Mouse (Mus musculus) lung, postnatal 4 days (tissue): Measurements from ENCODE around the gene Khdrbs2.

Experiments used
- DNase-seq, 2 experiments: peaks; one replicate each; pipeline ENCODE4 v3.0.0; 2021

The Khdrbs2 gene

DNA sequence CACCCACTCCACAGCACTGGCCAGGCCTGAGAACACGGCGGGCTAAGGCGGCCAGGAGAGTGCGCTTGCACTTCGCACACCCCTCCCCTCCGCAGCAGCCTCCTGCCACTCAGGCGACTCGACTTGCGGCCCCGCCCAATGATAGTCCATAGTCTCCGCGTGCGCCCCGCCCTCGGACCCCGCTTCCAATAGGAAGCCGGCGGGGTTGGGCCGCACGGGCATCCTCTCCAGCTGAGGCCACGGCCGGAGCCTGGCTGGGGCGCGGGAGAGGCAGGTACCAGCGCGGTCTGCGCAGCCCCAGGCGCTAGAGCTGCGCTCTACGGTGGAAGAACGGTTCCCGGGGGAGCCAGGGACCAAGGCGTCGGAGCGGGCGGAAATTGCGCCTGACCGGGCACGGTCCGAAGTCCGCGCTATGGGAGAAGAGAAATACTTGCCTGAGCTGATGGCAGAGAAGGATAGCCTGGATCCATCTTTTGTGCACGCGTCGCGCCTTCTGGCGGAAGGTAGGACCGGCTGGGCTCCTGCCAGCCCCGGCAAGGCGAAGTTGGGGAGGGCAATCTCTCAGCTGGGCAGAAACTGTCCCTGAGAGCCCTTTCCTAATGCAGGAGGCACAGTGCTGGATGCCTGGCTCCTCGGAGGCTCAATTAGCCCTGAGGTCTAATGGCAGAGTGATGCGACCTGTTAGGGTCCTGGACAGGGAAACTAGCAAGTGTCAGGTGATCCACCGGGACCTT lies at the start of gene Khdrbs2:
Khdrbs2 (plus strand) TSS at position 209 of the 734 bp plus-strand sequence.
- DNase-seq, result peak; percentile 61 to 77

GRCm38 (mm10) chr1:32174566-32174965 lies 2.1 kb downstream of the Khdrbs2 start:
- no peak for DNase-seq

- no peak for DNase-seq
These were observed 27.2 kb downstream of the Khdrbs2 start for GRCm38 (mm10) chr1:32199664-32200260.

- DNase-seq, result no peak
These were observed 75.9 kb downstream of the Khdrbs2 start for GRCm38 (mm10) chr1:32248443-32248842.

DNA sequence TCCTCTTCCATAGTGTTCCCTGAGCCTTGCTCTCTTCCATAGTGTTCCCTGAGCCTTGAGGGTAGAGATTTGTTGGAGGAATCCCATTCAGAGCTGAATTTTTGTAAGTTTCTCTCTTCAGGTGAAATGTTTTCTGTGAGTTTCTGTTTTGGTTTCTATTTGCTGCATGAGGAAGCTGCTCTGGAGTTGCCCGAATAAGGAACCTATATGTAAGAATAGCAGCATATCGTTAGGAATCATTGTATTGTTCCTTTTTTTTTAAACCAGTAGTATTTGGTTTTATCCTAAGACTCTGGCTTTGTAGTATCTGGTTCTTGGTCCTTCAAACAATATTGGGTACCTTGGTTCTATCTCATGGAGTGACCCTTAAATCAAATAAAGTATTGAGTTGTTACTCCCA lies 77.1 kb downstream of the Khdrbs2 start:
- no peak for DNase-seq

- no peak for DNase-seq
These were observed 77.8 kb downstream of the Khdrbs2 start for GRCm38 (mm10) chr1:32250337-32250736.

GRCm38 (mm10) chr1:32258942-32259341 lies 86.4 kb downstream of the Khdrbs2 start:
- no peak for DNase-seq

DNA sequence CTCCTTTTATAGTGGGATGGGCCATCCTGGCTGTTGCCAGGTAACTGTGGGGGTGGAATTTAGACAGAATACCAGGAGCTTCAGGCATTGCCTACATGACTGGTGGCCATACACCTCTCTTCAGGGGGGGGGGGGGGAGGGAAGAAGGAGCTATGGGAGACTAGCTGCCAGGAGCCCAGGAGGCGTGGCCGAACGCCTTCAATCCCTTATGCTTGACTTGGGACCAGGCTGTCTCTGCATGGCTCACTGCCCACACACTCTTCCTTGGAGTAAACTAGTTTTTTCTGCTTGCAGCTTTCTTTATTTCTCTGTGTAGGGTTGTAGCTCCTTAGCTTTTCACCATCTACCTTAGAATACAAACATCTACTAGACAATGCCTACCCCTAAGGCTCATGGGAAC lies 98.0 kb downstream of the Khdrbs2 start:
- DNase-seq, result no peak

DNA sequence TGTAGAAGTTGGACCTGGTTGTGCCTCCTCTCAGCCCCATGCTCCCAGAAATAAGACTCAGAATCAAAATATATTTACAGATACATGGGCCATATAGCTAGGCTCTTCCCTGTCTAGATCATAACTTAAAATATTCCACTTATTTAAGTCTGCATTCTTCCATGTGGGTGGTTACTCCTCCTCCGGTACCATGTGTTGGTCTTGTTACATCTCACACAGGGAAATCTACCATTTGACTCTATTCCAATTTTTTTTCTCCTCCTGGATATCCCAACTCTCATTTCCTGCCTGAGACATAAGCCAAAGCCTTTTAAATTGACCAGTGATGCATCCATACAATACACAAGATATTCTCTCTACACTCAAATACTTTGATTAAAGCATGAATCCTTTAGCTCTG lies 122.2 kb downstream of the Khdrbs2 start:
- no peak for DNase-seq

DNA sequence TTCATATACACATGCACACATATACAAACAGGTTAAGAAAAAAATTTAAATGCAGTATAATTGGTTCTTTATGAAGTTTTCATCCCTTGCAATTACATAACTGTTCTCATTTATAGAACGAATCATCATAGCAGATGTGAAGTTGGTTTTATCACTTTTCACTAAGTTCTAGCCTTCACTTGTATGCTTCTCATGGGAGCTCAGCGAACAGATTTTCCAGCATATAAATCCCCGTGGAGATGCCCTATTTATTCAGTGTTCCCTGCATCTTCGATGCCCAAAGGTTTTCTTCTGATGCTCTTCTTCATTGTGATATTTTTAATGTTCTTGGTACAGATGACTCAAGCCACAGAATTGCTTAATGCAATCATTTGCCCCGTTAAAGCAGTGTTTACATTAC lies 128.9 kb downstream of the Khdrbs2 start:
- no peak for DNase-seq

- no peak for DNase-seq
These were observed 136.6 kb downstream of the Khdrbs2 start for GRCm38 (mm10) chr1:32309074-32309473.

- no peak for DNase-seq
These were observed 137.1 kb downstream of the Khdrbs2 start for GRCm38 (mm10) chr1:32309637-32310036.

DNA sequence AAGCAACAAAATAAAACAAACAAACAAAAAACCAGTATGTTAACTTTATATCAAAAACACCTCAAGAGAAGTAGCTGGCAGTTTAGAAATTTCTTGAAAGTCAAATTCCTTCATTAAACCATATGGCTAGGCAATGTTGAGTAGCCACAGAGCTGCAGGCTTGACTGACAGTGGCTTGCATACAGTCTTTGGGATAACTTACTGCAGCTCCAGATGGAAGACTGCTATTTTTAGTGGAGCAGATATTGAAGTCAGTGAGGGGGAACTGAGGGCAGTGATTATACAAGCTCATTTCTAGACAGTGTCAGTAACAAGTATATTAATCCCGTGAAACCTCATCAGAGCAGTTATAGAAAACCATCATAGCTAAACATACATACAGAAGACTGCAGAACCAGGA lies 166.6 kb downstream of the Khdrbs2 start:
- DNase-seq, result no peak

DNA sequence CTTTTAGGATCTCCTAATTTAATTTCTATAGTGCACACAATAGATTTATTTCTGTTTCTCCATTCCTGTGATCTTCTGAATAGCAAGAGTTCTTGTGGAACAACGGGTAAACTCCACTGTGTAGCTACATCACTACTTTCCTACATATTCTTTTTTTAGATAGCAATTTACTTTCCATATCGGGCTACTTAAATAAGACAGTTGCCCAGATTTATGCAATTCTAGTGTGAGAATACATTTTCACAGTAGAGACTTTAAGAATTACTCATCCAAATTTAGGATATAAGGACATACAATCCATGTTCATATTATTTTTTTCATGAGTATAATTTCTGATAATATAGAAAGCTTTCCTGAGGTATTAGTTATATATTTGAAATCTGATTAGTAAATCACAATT lies 175.0 kb downstream of the Khdrbs2 start:
- no peak for DNase-seq

DNA sequence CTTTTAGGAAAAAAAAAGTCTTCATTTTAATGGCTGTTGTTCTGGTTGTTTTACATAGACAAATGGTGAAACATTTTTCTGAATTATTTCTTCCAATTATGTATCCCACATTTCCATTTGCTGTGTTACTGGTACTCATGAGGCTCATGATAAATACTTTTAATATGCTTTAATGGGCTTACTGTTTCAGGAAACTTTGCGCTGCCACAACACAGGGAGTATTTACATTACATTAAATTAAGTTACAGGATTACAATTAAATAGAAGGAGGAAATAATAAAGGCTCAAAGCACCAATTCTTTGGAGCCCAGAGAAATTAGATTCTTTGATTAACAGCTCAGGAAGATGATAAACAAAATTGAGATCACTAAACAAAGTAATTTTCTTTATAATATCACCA lies 179.6 kb downstream of the Khdrbs2 start:
- no peak for DNase-seq

DNA sequence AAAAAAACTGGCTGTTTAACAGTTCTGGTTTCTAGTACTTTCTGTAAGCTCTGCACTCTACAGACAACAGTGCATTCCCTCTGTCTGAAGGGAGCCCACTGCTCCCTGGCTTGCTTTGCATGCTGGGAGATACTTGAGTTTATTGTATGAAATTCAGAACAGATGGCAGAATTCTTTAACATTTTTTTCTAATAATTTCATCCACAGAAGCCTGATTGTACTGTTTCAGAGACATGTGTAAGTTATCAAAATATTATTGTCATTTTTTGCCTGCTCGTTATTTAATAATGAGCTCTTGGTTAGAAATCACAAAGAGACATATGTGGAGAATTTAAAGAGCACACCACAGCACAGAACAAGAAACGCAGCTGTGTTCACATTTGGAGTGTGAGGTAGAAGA lies 191.0 kb downstream of the Khdrbs2 start:
- no peak for DNase-seq

DNA sequence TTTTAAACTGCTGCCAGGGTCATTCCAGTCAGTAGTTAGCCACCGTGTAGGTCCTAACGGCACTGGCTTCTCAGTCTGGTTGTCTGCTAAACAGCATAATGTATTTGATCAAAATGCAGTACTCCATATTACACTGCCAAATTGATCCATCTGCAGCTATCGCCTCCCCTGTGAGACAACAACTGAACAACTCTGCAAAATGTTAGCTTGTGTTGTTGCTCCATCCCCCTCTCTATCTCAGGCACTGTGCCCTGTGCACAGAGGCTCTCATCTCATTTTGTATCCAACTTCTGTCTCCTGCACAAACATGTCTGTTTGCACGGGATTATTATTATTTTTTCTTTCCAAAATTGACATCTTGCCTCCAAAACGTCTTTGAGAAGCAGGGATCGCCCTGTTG lies 225.0 kb downstream of the Khdrbs2 start:
- no peak for DNase-seq

DNA sequence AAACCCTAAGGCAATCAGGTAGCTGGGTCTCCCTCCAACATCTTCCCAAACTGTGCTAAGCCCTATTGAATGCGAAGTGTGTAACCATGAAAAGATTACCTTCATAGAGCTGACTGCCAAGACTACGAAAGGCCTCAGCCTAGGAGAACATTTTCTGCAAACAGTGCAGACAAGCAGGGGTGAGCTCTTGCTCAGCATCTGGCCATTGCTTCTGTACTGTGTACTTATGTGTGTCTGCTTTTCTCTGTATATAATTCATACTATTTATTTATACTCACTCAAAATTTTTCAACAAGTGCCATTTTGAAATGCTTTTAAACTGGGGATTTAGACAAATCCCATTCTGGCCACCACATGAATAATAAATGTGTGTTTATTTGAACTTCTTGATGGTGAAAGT lies 235.1 kb downstream of the Khdrbs2 start:
- no peak for DNase-seq

DNA sequence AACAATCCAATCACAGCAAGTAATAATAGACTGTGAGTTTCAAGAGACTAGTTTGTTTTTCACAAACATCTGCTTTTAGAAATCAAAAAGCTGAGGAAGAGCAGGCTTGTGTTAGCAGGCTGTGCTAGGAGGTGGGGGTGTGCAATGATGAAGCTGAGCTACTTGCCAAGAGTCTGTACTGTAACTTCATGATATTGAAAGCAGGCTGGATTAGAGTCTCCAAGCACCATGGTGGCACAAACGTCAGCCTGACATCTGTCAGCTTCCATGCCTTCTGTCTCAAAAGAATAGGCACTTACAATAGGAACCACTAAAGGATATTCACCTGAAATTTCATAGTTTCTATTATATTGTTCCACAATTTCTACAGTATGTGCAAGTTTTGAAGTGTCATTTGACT lies 255.9 kb downstream of the Khdrbs2 start:
- no peak for DNase-seq

DNA sequence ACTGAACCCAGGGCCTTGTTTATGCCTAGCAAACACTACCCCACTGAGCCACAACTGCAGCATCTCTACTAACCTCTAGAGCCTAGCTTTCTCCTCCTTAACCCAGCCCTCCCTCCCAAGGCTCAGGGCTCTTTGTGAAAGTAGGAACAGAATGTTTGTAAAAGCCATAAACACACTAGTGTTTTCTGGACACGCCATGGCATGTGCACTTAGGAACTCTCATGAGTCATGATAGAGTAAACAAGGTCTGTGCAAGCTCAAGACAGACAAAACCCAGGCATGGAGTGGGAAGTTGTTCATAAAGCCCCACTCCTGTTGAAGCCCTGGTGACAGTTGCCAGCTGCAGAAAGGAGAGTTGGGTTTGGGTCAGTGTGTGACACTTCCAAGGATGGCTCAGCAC lies 257.0 kb downstream of the Khdrbs2 start:
- DNase-seq, result no peak

GRCm38 (mm10) chr1:32430516-32430915 lies 258.0 kb downstream of the Khdrbs2 start:
- DNase-seq, result no peak

DNA sequence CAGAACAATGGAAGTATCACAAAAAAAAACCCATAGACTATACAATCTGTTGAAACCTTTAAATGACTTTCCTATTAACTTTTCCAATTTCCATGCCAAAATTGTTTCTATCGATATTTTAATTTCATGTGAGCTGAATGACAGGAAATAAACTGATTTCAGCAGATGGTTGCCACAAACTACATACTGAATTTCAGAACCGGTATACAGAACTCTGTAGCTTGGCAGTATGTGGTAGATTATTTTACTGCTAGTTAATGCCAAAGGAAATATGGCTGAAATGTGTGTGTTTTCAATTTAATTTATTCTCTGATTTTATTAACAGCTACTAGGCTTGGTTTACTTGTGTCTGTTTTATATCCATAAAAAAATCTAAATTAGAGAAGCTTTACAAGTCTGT lies 260.6 kb downstream of the Khdrbs2 start:
- no peak for DNase-seq

DNA sequence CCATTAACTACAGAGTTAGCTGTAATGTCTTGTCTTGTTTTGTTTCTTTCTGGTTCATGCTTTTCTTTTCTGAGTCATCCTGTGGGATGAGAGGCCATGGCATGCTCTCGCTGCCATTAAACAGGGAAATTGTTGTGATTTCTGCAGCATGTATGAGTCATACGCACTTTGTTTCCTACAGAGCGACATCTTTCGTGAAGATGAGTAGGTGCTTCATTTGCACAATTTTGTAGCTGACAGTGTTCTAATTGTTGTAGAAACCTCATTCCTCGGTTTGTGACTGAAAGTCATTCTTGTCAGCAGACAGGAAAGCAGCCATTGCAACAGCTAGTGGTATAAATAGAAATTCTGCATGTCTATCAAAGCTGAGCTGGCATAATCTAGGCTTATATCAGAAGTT lies 271.4 kb downstream of the Khdrbs2 start:
- no peak for DNase-seq

- no peak for DNase-seq
These were observed 290.6 kb downstream of the Khdrbs2 start for GRCm38 (mm10) chr1:32463103-32463516.

- DNase-seq, result no peak
These were observed 298.5 kb downstream of the Khdrbs2 start for GRCm38 (mm10) chr1:32471022-32471421.
